Mouse (Mus musculus): Measurements from ENCODE around the gene Lrp11. TPM values are rescaled to one million over a fixed set of nuclear protein-coding genes. Genes with fewer than 3 reads are reported as not detected.

Gene Lrp11
- polyA plus RNA-seq, 1 experiment = not detected

- no peaks in the 10 kb centered on the region for H3K27me3 ChIP-seq (ENCODE audit: control insufficient read depth)
- TF ChIP-seq TAL1 (IDR thresholded peaks at IDR 0.05; ENCODE audit: low read length) (no peak), GATA1 (IDR thresholded peaks at IDR 0.05; ENCODE audit: low read length) (no peak)
- no peak overlapping the region for H3K4me3 ChIP-seq (replicated peaks)
- peaks cover 1% of the 10 kb centered on the region; the same call in 1 of the 2 replicates for H3K4me1 ChIP-seq (ENCODE audit: control insufficient read depth)
- peaks cover 72% of the 10 kb centered on the region for H3K36me3 ChIP-seq (ENCODE audit: control insufficient read depth)
- H3K9me3 ChIP-seq (ENCODE audit: control insufficient read depth, low read length) = no peaks in the 10 kb centered on the region
These were observed 59.5 kb downstream of the Lrp11 start for GRCm38 (mm10) chr10:7649059-7649458.

GRCm38 (mm10) chr10:7651057-7651456, 61.5 kb downstream of the Lrp11 start:
- peaks cover 72% of the 10 kb centered on the region for H3K36me3 ChIP-seq (ENCODE audit: control insufficient read depth)
- H3K4me3 ChIP-seq (replicated peaks) = no peak overlapping the region
- H3K27me3 ChIP-seq (ENCODE audit: control insufficient read depth) = no peaks in the 10 kb centered on the region
- H3K4me1 ChIP-seq (ENCODE audit: control insufficient read depth) = peaks cover 4% of the 10 kb centered on the region
- H3K9me3 ChIP-seq (ENCODE audit: control insufficient read depth, low read length) = no peaks in the 10 kb centered on the region
- TF ChIP-seq TAL1 (IDR thresholded peaks at IDR 0.05; ENCODE audit: low read length) (no peak), GATA1 (IDR thresholded peaks at IDR 0.05; ENCODE audit: low read length) (no peak)

- Histone ChIP-seq H3K36me3 (ENCODE audit: control insufficient read depth) (peaks cover 23% of the 10 kb centered on the region), H3K4me1 (ENCODE audit: control insufficient read depth) (peaks cover 47% of the 10 kb centered on the region), H3K27me3 (ENCODE audit: control insufficient read depth) (no peaks in the 10 kb centered on the region), H3K4me3 (replicated peaks) (peak overlapping the region; percentile 100), H3K9me3 (ENCODE audit: control insufficient read depth, low read length) (no peaks in the 10 kb centered on the region; the same call in 1 of the 2 replicates)
- TF ChIP-seq GATA1 (IDR thresholded peaks at IDR 0.05; ENCODE audit: low read length) = peak; percentile 89
- TF ChIP-seq TAL1 (IDR thresholded peaks at IDR 0.05; ENCODE audit: low read length) = no peak
These were observed 73.0 kb downstream of the Lrp11 start for GRCm38 (mm10) chr10:7662471-7663141.

GRCm38 (mm10) chr10:7663159-7664026, 73.8 kb downstream of the Lrp11 start:
- Histone ChIP-seq H3K4me1 (ENCODE audit: control insufficient read depth) (peaks cover 52% of the 10 kb centered on the region), H3K36me3 (ENCODE audit: control insufficient read depth) (peaks cover 16% of the 10 kb centered on the region), H3K9me3 (ENCODE audit: control insufficient read depth, low read length) (no peaks in the 10 kb centered on the region; the same call in 1 of the 2 replicates), H3K4me3 (replicated peaks) (peak overlapping the region; percentile 100), H3K27me3 (ENCODE audit: control insufficient read depth) (no peaks in the 10 kb centered on the region)
- TF ChIP-seq TAL1 (IDR thresholded peaks at IDR 0.05; ENCODE audit: low read length) (0 out of 3 replicates have a peak, but pooled peaks have one; percentile 13), GATA1 (IDR thresholded peaks at IDR 0.05; ENCODE audit: low read length) (no peak)

GRCm38 (mm10) chr10:7664027-7664526, 74.5 kb downstream of the Lrp11 start:
- H3K27me3 ChIP-seq (ENCODE audit: control insufficient read depth) = no peaks in the 10 kb centered on the region
- H3K9me3 ChIP-seq (ENCODE audit: control insufficient read depth, low read length) = no peaks in the 10 kb centered on the region; the same call in 1 of the 2 replicates
- no peak for TF ChIP-seq GATA1 (IDR thresholded peaks at IDR 0.05; ENCODE audit: low read length)
- TF ChIP-seq TAL1 (IDR thresholded peaks at IDR 0.05; ENCODE audit: low read length) = no peak

GRCm38 (mm10) chr10:7664889-7665288, 75.3 kb downstream of the Lrp11 start:
- TF ChIP-seq GATA1 (IDR thresholded peaks at IDR 0.05; ENCODE audit: low read length) (peak; percentile 22; the same call in 1 of the 2 replicates), TAL1 (IDR thresholded peaks at IDR 0.05; ENCODE audit: low read length) (no peak)
- Histone ChIP-seq H3K9me3 (ENCODE audit: control insufficient read depth, low read length) (no peaks in the 10 kb centered on the region; the same call in 1 of the 2 replicates), H3K4me1 (ENCODE audit: control insufficient read depth) (peaks cover 48% of the 10 kb centered on the region), H3K36me3 (ENCODE audit: control insufficient read depth) (peaks cover 8% of the 10 kb centered on the region), H3K27me3 (ENCODE audit: control insufficient read depth) (no peaks in the 10 kb centered on the region), H3K4me3 (replicated peaks) (no peak overlapping the region)

More at GRCm38 (mm10) chr10:7664027-7664526, 74.5 kb downstream of the Lrp11 start:
- Histone ChIP-seq H3K4me1 (ENCODE audit: control insufficient read depth) (peaks cover 49% of the 10 kb centered on the region), H3K4me3 (replicated peaks) (peak overlapping the region; percentile 100), H3K36me3 (ENCODE audit: control insufficient read depth) (peaks cover 10% of the 10 kb centered on the region)

GRCm38 (mm10) chr10:7667342-7667802, 77.8 kb downstream of the Lrp11 start, which contains the start of gene Nup43:
Gene Nup43 (plus strand): TSS chr10:7667503.
- peaks cover 28% of the 10 kb centered on the region for H3K36me3 ChIP-seq (ENCODE audit: control insufficient read depth)
- H3K27me3 ChIP-seq (ENCODE audit: control insufficient read depth) = no peaks in the 10 kb centered on the region
- peak within 1 kb of the TSS; percentile 86 for H3K4me3 ChIP-seq (replicated peaks)
- H3K9me3 ChIP-seq (ENCODE audit: control insufficient read depth, low read length) = no peaks in the 10 kb centered on the region; the same call in 1 of the 2 replicates
- TF ChIP-seq GATA1 (IDR thresholded peaks at IDR 0.05; ENCODE audit: low read length) (no peak), TAL1 (IDR thresholded peaks at IDR 0.05; ENCODE audit: low read length) (no peak)
- H3K4me1 ChIP-seq (ENCODE audit: control insufficient read depth) = peaks cover 42% of the 10 kb centered on the region

- Histone ChIP-seq H3K9me3 (ENCODE audit: control insufficient read depth, low read length) (no peaks in the 10 kb centered on the region), H3K4me1 (ENCODE audit: control insufficient read depth) (peaks cover 7% of the 10 kb centered on the region), H3K36me3 (ENCODE audit: control insufficient read depth) (peaks cover 84% of the 10 kb centered on the region), H3K4me3 (replicated peaks) (no peak overlapping the region), H3K27me3 (ENCODE audit: control insufficient read depth) (no peaks in the 10 kb centered on the region)
- TF ChIP-seq TAL1 (IDR thresholded peaks at IDR 0.05; ENCODE audit: low read length) (no peak), GATA1 (IDR thresholded peaks at IDR 0.05; ENCODE audit: low read length) (no peak)
These were observed 84.1 kb downstream of the Lrp11 start for GRCm38 (mm10) chr10:7673673-7674072.

Other genes with a start within 250 kb of the Lrp11 start
- not detected in 2 replicates for gene Ulbp1, start 116.2 kb upstream of the Lrp11 start, polyA plus RNA-seq (2012)
- 0.03 and 0.23 TPM in 2 replicates for gene Nup43, start 77.7 kb downstream of the Lrp11 start, polyA plus RNA-seq (2012)
- gene Pcmt1, start 91.3 kb downstream of the Lrp11 start, polyA plus RNA-seq (2012) = 8.2 and 8.5 TPM in 2 replicates
- gene Lats1, start 91.4 kb downstream of the Lrp11 start, polyA plus RNA-seq (2012) = 0.15 and 0.16 TPM in 2 replicates
- 0.19 and 0.23 TPM in 2 replicates for gene Katna1, start 136.2 kb downstream of the Lrp11 start, polyA plus RNA-seq (2012)
- gene Ginm1, start 203.0 kb downstream of the Lrp11 start, polyA plus RNA-seq (2012) = 1.3 and 1.4 TPM in 2 replicates
- gene Ppil4, start 203.1 kb downstream of the Lrp11 start, polyA plus RNA-seq (2012) = 0.38 and 0.91 TPM in 2 replicates
- gene Zc3h12d, start 242.7 kb downstream of the Lrp11 start, polyA plus RNA-seq (2012) = not detected in 2 replicates